Mouse (Mus musculus): ENCODE data around the gene Sh3bgrl3.
A peak's percentile ranks its signal among the peaks of the same experiment; 100 is the strongest.

Sh3bgrl3 gene

DNA sequence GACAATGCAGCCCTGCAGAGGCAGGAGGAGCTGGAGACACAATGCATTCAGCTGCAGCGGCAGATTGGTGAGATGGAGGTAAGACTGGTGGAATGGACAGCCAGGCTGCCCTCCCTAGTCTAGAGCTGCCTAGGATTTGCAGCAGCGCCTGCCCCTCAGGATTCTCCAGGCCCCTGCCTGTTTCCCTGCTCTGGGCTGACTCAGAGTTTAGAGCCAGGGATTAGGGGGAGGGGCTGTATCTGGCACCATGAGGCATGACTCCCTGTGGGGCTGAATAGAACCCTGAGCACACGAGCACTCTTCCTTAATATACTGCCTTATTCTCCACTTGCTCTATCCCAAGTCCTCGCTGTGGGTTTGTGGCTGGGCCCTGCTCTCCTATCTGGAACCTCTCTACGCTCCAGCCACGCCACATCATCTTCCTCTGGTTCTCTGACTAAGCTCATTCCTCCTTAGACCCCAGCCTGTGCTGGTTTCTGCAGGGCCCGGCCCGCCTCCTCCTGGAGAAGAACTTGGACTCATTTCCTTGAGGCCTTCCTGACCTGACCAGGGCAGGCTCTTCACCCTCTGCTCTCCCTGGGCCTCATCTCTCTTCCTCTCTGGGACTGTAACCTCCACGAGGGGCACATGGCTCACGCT lies 15.1 kb downstream of the Sh3bgrl3 start:
- no peak for DNase-seq (ENCODE audit: extremely low spot score, low read depth, low spot score)

DNA sequence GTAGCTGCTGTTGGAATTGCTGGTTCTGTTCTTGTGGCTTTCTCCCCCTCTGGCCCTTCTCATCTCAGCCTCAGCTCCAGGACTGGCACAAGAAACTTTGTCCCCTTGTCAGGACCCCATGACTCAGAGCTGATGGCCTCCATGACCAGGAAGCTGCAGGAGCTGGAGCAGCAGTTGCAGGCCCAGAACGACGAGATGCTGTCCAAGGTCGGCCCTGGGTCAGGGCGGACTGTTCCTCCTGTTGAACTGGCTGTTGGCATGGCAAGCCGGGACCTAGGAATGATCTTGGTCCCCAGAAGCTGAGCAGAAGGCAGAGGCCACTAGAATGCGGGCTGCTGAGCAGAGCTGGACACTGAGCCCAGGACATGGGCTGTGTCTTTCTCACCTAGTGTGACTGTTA lies 16.2 kb downstream of the Sh3bgrl3 start:
- DNase-seq (ENCODE audit: extremely low spot score, low read depth, low spot score): no peak

DNA sequence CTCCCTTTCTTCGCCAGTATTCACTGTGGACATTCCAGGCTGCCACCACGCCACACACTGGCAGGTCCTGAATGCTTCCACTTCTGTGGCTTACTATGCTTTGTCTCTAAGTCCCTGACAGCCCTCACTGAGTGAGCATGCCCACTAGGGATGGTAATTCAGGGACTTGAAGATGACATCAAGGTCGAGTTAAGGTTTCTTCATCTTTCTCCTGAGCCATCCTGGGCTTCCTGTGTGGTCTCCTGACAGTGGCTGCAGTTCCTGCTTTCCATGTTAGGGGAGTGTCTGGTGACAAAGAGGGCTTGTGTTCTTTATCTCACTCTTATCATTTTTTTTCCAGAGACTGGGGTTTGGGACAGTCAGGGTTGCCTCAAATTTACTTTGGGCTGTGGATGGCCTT lies 17.9 kb downstream of the Sh3bgrl3 start:
- no peak for DNase-seq (ENCODE audit: extremely low spot score, low read depth, low spot score)

DNA sequence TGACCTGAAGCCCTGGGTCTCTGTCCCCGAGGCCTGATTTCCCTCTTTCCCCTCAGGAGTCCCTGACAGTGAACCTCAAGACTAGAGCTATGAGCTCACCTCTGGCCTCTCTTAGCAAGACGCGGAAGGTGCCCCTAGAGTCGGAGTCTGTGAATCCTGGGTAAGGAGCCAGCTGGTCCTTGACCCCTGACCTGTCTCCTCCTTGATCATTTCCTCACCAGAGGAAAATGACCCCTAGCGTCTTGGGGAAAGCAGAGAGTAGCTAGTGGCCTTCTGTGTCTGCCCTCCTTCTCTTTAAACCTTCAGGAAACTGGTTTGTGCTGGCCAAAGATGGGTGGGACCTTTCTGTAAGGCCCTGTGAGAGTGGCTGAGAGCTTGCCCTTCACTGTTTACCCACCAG lies 20.4 kb downstream of the Sh3bgrl3 start:
- DNase-seq (ENCODE audit: extremely low spot score, low read depth, low spot score): no peak

DNA sequence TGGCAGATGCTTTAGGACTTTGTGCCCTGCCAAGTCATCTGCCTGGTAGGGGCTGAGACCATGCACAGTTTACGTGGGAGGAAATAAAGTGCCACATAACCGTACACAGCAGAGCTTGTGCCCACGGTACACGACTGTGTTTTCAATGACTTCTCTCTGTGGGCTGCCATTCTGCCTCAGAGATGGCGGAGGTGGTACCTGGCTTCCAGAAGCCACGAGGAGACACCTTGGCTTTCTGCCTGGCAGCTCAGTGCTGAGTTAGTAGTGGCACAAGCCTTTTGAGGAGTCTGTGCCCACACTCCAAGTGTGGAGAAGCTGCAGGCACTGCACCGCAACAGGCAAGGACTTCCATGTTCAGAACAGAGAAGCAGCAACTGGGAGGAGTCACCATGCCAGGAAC lies 20.9 kb downstream of the Sh3bgrl3 start:
- DNase-seq (ENCODE audit: extremely low spot score, low read depth, low spot score): no peak

DNA sequence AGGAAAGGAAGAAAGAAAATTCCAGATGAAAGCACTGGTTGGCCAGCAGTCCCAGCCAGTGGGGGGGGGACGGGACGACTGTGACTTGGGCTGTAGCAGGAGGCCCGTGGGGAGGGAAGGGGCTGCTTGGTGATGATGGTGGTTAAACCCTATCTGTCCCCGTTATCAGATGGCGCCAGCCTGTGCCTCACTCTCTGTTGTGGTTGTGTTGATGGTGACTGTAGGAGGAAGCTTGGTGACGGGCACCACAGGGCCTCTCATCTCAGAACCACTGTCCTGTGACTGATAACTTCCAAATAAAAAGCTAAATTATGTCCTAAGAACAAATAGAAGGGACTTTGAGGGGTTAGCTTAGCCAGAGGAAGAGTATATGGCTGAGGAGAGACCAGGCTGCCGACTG lies 22.5 kb downstream of the Sh3bgrl3 start:
- no peak for DNase-seq (ENCODE audit: extremely low spot score, low read depth, low spot score)

DNA sequence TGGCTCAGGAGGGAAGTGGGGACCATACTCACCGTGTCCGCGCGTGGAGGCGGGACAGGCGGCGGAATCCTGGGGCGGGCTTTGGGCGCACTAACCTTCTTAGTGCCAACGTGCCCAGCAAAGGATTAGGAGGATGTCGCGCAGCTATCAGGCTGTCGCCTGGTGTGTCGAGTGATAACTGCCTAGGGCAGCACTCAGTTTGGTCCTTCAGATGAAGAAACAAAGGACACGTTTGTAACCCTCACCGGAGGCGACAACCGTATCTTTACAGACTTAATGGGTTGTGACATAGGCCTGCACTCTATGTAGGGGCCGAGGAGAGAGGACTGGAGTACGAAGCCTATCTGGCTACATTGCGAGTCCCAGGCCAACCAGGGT lies 25.9 kb downstream of the Sh3bgrl3 start:
- DNase-seq (ENCODE audit: extremely low spot score, low read depth, low spot score): no peak

DNA sequence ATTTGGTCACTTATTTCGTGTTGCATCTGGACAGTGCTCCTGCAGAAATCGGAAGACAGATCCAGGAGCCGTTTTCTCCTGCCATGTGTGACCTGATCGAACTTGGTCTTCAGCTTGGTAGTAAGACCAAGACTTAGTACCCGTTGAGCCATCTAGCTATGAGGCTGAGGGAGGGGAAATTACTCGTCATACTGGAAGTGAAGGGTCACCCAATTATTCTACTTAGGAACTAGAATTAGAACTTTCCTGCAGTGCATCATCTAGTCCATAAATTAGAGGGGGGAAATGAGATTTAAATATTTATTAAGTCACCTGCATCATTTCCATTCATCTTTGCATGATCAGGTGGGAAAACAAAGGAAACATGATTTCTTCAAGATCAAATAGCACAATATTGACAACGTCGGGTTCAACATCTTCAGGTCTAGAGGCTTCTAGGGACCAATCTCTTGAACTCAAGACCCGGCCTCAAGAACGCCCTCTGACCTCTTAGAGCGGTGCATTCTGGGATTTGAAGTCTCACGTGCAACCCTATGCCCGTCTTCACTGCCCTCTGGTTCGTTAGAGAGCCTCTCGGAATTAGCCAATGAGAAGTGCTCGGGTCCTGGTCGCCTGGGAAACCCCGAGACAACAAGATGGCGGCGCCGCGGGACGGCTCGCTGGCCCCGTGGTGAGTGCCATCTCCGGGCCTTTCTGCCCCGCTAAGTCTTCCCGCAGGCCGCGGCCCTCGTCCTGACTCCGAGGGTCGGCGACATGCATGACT lies 26.4 kb downstream of the Sh3bgrl3 start, which contains the start of gene Ubxn11:
Gene Ubxn11 (plus strand): TSS at position 592 of the 763 bp plus-strand sequence.
- peak; percentile 79 for DNase-seq (ENCODE audit: extremely low spot score, low read depth, low spot score)

DNA sequence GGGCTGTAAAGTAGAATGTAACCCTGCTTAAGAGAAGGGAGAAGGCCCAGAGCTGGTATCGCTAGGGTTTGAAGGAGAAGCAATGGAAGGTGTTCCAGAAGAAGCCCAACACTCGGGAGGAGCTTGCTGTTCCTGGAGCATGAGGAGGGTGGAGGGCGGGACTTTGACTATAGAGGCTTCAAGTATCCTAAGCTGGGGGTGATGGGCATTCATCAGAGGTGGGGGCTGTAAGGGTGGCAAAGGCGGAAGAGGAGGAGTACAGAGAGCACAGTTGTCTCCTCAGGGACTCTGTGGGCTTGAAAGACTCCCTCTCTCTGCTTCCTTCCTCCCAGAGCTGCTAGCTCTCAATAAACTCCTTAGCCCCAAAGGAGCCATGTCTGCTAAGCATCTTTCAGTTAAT lies 28.3 kb downstream of the Sh3bgrl3 start:
- DNase-seq (ENCODE audit: extremely low spot score, low read depth, low spot score): no peak

DNA sequence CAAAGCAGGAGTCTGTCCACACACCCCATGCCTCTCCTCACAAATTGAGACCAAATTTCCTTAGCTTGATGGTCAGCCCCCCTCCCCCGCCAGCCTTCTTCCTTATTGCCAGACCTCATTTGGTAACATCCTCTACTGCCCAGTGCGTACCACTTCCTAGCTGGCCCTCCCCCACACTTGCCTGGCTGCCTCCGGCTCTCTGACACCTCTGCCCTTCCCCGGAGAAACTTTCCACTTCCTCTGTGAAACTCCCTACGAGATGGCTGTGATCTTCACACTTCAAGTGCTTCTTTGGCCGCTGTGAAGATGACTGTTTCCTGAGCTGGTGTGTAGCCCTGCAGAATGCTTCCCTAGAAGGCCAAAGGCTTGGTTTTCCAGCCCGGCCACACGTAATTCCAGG lies 30.0 kb downstream of the Sh3bgrl3 start:
- DNase-seq (ENCODE audit: extremely low spot score, low read depth, low spot score): no peak

DNA sequence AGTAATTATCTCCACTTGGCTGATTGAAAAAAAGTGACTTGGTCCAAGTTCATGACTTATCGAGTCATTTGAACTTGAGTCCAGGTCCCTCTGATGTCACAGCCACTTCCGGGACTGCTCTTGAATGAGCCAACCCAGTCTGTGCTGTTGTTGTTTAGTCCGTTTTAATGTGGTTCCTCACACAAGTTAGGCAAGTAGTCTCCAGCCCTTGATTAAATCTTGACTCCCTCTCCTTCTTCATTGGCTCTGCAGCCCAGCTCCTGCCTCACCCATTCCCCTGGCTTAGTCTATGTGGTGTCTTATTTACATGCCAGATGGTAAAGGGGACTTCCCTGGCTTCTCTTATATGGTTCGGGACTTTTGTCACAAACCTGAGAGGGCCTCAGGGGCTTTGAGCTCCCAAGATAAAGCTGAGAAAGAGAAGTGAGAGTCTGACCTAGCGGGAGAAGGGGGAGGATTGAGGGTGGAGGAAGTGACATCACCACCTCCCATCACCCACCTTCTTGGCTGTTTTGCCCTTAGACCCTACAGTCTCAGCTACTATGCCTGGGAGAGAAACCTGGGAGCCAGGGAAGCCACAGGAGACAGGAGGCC lies 31.5 kb downstream of the Sh3bgrl3 start:
- no peak for DNase-seq (ENCODE audit: extremely low spot score, low read depth, low spot score)

DNA sequence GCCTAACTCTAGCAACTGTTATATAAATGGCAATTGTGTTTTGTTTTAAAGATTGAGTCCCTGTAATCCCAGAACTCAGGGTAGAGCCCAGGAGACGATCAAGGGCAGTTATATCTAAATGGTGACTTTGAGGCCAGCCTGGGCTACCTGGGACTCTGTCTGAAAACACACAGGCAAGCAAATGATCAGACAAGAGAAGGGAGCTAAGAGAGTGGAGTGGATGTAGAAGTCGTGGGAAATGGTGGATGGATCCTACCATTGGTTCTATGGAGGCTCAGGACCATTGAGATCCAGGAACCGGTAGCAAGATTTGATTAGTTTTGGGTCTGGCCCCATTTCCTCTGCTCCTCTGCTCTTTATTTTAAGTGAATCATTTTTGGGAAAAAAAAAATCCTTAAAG lies 32.5 kb downstream of the Sh3bgrl3 start:
- no peak for DNase-seq (ENCODE audit: extremely low spot score, low read depth, low spot score)

DNA sequence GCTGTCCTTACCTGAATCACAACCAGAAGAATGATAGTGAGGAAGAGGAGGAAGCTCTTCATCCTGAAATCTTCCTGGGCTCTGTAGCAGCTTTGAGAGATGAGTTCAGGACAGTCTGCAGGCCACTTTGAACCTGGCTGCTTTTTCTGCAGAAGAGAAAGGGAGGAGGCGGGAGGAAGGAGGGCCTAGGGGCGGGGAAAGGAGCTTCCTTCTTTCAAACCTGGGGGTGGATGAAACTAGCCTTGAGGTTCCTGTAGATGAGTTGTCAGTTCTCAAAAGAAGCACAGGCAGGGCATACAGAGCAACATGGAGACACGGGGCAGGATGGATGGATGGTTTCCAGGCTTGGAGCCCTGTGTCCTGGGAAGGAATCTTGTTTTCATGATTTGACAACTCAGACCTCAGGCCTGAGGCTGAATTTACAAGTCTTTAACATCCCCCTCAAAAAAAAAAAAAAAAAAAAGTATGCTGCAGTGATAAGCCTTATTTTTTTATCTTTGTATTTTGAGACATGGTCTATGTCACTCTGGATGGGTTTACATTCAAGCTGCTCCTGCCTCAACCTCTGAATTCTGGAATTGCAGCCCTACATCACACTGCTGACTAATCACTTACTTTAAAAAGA lies 33.6 kb downstream of the Sh3bgrl3 start, which contains the start of gene Cd52:
Gene Cd52 (minus strand): TSS at position 160 of the 625 bp plus-strand sequence.
- no peak for DNase-seq (ENCODE audit: extremely low spot score, low read depth, low spot score)

DNA sequence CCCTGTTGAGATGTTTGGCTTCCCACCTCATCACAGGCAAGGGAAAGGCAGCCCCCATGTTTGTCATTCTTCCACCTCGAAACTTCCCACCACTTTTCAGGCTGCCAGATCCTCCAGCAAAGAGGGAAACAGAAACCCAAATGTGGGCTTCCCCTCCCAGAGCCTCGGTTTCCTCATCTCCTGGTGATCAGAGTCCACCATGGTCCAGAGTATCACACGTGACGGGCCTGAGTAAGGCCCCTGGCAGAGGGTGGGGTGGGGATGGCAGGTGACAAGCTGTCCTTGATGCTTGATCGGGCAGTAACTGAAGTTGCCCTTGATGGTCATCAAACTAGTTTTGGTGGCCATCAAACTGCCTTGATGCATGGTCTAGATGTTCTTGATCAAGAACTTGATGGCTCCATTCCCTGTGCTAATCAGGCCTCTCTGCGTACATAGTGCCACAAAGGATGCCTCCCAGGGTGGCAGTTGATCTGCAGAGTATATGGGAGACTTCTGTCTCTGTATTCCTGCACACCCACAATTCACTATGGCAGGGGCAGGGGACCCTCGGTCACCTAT lies 34.5 kb downstream of the Sh3bgrl3 start:
- no peak for DNase-seq (ENCODE audit: extremely low spot score, low read depth, low spot score)

DNA sequence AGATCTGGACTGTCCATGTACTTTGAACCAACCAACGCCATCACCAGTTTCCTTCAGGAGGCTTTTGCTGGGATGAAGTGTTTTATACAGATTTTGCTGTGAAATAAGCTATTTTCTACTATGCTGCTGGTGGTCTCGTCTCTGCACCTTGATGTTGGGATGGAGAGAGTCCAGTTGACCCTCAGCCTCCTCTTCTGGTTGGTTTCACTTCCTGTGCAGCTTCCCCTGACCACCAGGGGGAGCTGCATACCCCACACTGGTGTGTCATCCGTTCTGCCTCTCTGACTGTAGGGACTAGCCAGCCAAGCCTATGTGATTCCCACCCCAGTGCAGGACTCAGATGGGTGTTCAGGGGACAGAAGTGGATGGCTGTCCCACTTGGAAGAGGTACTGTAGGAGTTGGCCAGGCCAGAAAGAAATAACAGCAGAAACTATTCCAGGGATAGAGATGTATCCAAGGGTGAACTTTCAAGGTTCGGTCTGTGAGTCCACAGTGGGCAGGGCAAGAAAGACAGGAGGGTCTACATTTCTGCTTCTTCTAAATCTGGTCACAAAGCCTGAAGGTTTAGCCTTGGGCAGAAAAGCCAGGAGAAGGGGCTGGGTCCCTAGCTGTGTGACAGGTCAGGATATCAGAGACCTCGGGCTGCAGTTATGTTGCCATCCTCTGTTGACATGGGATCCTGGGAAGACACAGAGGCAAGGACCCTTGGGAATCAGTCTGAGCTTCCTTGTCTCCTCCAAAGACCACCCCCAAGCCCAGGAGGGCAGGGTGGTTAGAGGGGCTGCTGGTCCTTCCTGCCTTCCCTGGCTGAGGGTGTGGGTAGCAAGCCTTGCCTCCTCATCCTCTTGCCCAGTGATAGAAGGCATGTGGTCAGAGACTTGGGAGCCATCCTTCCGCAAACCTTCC lies 36.0 kb downstream of the Sh3bgrl3 start:
- DNase-seq (ENCODE audit: extremely low spot score, low read depth, low spot score): no peak

DNA sequence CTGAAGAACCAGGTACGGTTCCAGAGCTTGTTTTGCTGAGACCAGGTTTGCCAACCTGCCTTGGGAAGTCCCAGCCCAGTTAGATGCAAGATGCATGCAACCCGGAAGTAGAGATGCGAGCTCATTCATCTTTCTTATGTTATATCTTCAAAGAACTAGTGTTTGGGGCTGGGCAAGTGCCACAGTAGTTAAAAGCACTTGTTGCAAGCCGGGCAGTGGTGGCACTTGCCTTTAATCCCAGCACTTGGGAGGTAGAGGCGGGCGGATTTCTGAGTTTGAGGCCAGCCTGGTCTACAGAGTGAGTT lies 37.4 kb downstream of the Sh3bgrl3 start:
- DNase-seq (ENCODE audit: extremely low spot score, low read depth, low spot score): no peak

DNA sequence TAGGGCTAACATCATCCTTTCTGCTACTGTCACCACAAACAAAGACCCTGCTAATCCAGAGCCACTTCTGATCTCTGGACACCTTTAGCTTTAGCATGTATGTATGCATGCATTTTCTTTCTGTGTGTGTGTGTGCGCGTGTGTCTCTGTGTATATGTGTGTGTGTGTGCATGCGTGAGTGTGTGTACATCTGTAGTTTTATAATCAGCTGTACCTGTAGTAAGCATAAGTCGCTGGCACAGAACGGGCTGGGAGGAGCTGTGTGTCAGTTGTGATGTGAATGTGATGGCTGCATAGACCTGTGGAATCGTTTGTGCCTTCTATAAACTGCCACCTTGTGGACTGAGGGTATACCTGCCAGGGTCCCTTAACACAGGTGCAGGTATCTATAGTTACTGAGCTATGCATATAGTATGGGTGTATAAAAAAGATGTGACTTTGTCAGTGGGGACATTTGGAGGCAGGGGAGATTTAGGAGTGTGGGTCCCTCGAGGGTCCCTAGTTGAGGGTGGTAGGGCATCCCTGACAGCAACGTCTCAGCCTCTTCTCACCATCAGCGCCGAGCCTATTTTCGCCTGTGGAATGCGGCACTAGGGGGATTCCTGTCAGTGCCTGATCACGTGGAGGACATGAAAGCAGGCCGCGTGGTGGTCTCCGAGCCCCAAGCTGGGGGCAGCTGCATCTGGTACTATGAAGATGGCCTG lies 37.9 kb downstream of the Sh3bgrl3 start:
- DNase-seq (ENCODE audit: extremely low spot score, low read depth, low spot score): no peak

DNA sequence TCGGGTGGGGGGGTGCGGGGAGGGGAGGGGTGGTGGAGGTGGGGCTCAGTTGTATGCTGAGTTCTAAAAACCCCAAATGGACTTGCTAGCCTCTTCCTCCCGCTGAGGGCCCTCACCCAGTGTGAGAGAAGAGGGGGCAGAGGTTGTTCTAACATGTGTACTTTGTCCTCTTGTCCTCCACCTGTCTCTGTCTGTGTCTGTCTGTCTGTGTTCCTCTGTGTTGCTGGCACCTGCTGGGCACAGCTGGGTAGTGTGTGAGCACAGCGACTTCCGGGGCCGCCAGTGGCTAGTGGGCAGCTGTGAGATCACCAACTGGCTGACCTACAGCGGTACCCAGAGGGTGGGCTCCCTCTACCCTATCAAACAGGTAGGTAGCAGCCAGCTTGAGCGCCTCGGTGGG lies 39.6 kb downstream of the Sh3bgrl3 start:
- DNase-seq (ENCODE audit: extremely low spot score, low read depth, low spot score): no peak

DNA sequence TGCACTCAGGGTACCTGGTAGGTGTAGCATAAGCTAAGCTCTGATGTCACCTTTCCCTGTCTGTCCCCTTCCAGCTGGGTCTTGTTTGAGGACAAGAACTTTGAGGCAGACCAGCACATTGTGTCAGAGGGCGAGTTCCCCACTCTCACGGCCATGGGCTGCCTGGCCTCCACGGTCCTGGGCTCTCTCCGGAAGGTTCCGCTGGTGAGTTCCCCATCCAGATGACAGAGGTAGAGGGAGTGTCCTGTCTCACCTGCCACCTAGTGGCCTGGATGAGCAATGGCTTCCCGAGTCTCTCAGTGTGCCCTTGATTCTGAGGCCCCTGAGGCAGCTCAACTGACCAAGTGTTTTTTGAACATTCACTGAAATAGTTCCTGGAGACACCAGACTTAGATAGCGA lies 41.2 kb downstream of the Sh3bgrl3 start:
- no peak for DNase-seq (ENCODE audit: extremely low spot score, low read depth, low spot score)

DNA sequence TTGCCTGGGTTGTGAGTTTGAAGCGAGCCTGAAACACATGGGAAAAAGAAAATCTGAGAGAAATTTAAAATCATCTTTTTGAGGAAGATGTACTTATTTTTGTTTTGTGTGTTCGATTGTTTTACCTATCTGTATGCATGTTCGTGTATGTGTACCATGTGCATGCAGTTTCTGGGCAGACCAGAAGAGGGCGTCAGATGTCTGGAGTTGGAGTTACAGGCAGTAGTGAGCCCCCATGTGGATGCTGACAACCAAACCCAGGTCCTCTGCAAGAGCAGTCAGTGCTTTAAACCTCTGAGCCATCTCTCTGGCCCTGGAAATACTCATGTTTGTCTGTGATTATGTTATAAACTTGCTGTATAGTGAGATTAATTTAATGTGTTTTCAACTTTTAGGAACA lies 43.6 kb downstream of the Sh3bgrl3 start:
- no peak for DNase-seq (ENCODE audit: extremely low spot score, low read depth, low spot score)
